Mouse (Mus musculus): ENCODE measurements around the gene Olfr395. TPM values are rescaled to one million over a fixed set of nuclear protein-coding genes. Genes with fewer than 3 reads are reported as not detected.
"Not testable (repeated sequence)": the region's sequence is repeated elsewhere in the genome, so short reads cannot be mapped to it uniquely, and the experiment has no call there.

Gene Olfr395
- total RNA-seq (2014; rRNA removed; ENCODE audit: low replicate concordance), result not detected in 2 replicates
- polyA plus RNA-seq (2015; fragmentation: Nextera tagmentation; extraction: Ambion mirVana), result not detected in 2 replicates

DNA sequence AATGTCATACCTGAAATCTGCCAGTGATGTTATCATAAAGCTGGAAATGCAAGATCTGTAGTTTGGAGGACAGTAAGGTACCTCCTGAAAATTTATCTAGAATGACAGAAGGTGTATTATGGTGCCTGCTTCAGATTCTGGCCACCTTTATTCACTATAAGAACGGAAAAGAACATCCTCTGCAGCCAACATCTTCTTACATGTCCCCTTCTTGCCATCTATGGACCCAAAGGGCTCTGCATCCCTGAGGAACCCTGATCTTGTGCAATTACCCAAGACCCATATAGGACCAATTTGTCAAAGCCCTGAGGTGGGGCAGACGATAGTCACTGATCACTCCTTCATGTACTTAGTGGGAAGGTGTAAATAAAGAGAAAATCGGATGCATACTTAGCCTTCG lies at the start of gene Olfr395:
Gene Olfr395, minus strand, starts transcription at position 101 of the 400 bp plus-strand sequence.
- not testable (repeated sequence) for H3K9me3 ChIP-seq (replicated peaks; ENCODE audit: control insufficient read depth, low read length); DNase-seq (ENCODE audit: low spot score); H3K9ac ChIP-seq (replicated peaks; ENCODE audit: low read depth, low read length); H3K27ac ChIP-seq (ENCODE audit: low read depth); ATAC-seq (ENCODE audit: insufficient read depth, low read depth); H3K4me3 ChIP-seq (ENCODE audit: low read depth, low read length); H3K27me3 ChIP-seq (ENCODE audit: control insufficient read depth, insufficient read depth, low read length); H3K4me2 ChIP-seq (ENCODE audit: low read depth, low read length); H3K36me3 ChIP-seq (replicated peaks; ENCODE audit: control insufficient read depth, insufficient read depth, low read length); H3K4me1 ChIP-seq (ENCODE audit: control insufficient read depth, insufficient read depth)
- WGBS, result 67% methylated on average over 4 of the region's 4 CpGs

GRCm38 (mm10) chr11:73936377-73936776 lies 27.3 kb upstream of the Olfr395 start, which contains the start of gene Olfr23:
Olfr23 (plus strand) TSS chr11:73936677.
- no peak for TF ChIP-seq CTCF (IDR thresholded peaks at IDR 0.05; ENCODE audit: low read depth)
- no peak for TF ChIP-seq EP300 (IDR thresholded peaks at IDR 0.05; ENCODE audit: low read depth)
- ATAC-seq (ENCODE audit: insufficient read depth, low read depth), result no peak
- no peak within 1 kb of the TSS for H3K27ac ChIP-seq (ENCODE audit: low read depth)

DNA sequence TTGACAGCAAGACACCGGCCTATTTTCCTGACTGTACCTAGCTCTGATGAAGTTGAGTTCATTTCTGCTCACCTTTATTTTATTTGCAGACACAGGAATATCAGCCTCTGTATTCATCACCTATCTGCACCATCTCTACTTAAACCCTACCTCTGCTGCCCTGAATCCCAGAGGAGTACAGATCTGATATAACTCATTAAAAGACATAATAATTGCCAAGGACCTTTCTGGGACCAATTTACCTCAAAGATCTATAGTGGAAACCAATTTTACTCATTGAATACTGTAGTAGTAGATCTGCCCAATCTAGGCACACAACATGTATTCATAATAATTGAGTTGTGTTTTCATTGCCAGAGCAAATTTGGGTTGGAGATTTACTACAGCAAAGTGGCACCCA lies 18.4 kb downstream of the Olfr395 start, which contains the start of gene Olfr394:
Gene Olfr394, minus strand, starts transcription at position 101 of the 400 bp plus-strand sequence.
- Histone ChIP-seq H3K27me3 (ENCODE audit: control insufficient read depth, insufficient read depth, low read length) (no peaks in the 10 kb centered on the region), H3K9me3 (replicated peaks; ENCODE audit: control insufficient read depth, low read length) (no peaks in the 10 kb centered on the region), H3K36me3 (replicated peaks; ENCODE audit: control insufficient read depth, insufficient read depth, low read length) (no peaks in the 10 kb centered on the region), H3K27ac (ENCODE audit: low read depth) (no peak within 1 kb of the TSS), H3K4me1 (ENCODE audit: control insufficient read depth, insufficient read depth) (no peaks in the 10 kb centered on the region), H3K4me3 (ENCODE audit: low read depth, low read length) (no peak within 1 kb of the TSS), H3K9ac (replicated peaks; ENCODE audit: low read depth, low read length) (no peak within 1 kb of the TSS), H3K4me2 (ENCODE audit: low read depth, low read length) (no peak within 1 kb of the TSS)
- no peak for ATAC-seq (ENCODE audit: insufficient read depth, low read depth)
- TF ChIP-seq CTCF (IDR thresholded peaks at IDR 0.05; ENCODE audit: low read depth), result no peak
- no peak for TF ChIP-seq EP300 (IDR thresholded peaks at IDR 0.05; ENCODE audit: low read depth)
- no peak for DNase-seq (ENCODE audit: low spot score)
- 67% methylated on average over 1 of the region's 1 CpGs for WGBS

More at GRCm38 (mm10) chr11:73936377-73936776, 27.3 kb upstream of the Olfr395 start, which contains the start of gene Olfr23:
- Histone ChIP-seq H3K4me3 (ENCODE audit: low read depth, low read length) (no peak within 1 kb of the TSS), H3K36me3 (replicated peaks; ENCODE audit: control insufficient read depth, insufficient read depth, low read length) (no peaks in the 10 kb centered on the region), H3K27me3 (ENCODE audit: control insufficient read depth, insufficient read depth, low read length) (no peaks in the 10 kb centered on the region), H3K9ac (replicated peaks; ENCODE audit: low read depth, low read length) (no peak within 1 kb of the TSS), H3K9me3 (replicated peaks; ENCODE audit: control insufficient read depth, low read length) (no peaks in the 10 kb centered on the region), H3K4me2 (ENCODE audit: low read depth, low read length) (no peak within 1 kb of the TSS), H3K4me1 (ENCODE audit: control insufficient read depth, insufficient read depth) (no peaks in the 10 kb centered on the region)
- no peak for DNase-seq (ENCODE audit: low spot score)

Other genes starting within 250 kb of the Olfr395 start
- not detected in 2 replicates for gene Zfp735, start 220.5 kb downstream of the Olfr395 start, total RNA-seq (2014; rRNA removed; ENCODE audit: low replicate concordance)
- not detected in 2 replicates for gene Zfp735, start 220.5 kb downstream of the Olfr395 start, polyA plus RNA-seq (2015; fragmentation: Nextera tagmentation; extraction: Ambion mirVana)
- not detected in 2 replicates for gene Olfr389, start 128.6 kb downstream of the Olfr395 start, total RNA-seq (2014; rRNA removed; ENCODE audit: low replicate concordance)
- gene Olfr389, start 128.6 kb downstream of the Olfr395 start, polyA plus RNA-seq (2015; fragmentation: Nextera tagmentation; extraction: Ambion mirVana), result not detected in 2 replicates
- gene Olfr390, start 126.3 kb downstream of the Olfr395 start, total RNA-seq (2014; rRNA removed; ENCODE audit: low replicate concordance), result not detected in 2 replicates
- not detected in 2 replicates for gene Olfr390, start 126.3 kb downstream of the Olfr395 start, polyA plus RNA-seq (2015; fragmentation: Nextera tagmentation; extraction: Ambion mirVana)
- gene Olfr391-ps, start 106.2 kb downstream of the Olfr395 start, total RNA-seq (2014; rRNA removed; ENCODE audit: low replicate concordance), result not detected in 2 replicates
- gene Olfr391-ps, start 106.2 kb downstream of the Olfr395 start, polyA plus RNA-seq (2015; fragmentation: Nextera tagmentation; extraction: Ambion mirVana), result not detected in 2 replicates
- gene Olfr392, start 92.2 kb downstream of the Olfr395 start, total RNA-seq (2014; rRNA removed; ENCODE audit: low replicate concordance), result not detected in 2 replicates
- not detected in 2 replicates for gene Olfr392, start 92.2 kb downstream of the Olfr395 start, polyA plus RNA-seq (2015; fragmentation: Nextera tagmentation; extraction: Ambion mirVana)
- gene Olfr393, start 57.8 kb downstream of the Olfr395 start, total RNA-seq (2014; rRNA removed; ENCODE audit: low replicate concordance), result not detected in 2 replicates
- gene Olfr393, start 57.8 kb downstream of the Olfr395 start, polyA plus RNA-seq (2015; fragmentation: Nextera tagmentation; extraction: Ambion mirVana), result not detected in 2 replicates
- not detected in 2 replicates for gene Olfr394, start 18.5 kb downstream of the Olfr395 start, total RNA-seq (2014; rRNA removed; ENCODE audit: low replicate concordance)
- gene Olfr394, start 18.5 kb downstream of the Olfr395 start, polyA plus RNA-seq (2015; fragmentation: Nextera tagmentation; extraction: Ambion mirVana), result not detected in 2 replicates
- not detected in 2 replicates for gene Olfr23, start 27.4 kb upstream of the Olfr395 start, total RNA-seq (2014; rRNA removed; ENCODE audit: low replicate concordance)
- gene Olfr23, start 27.4 kb upstream of the Olfr395 start, polyA plus RNA-seq (2015; fragmentation: Nextera tagmentation; extraction: Ambion mirVana), result not detected in 2 replicates
- gene Olfr397, start 51.5 kb upstream of the Olfr395 start, total RNA-seq (2014; rRNA removed; ENCODE audit: low replicate concordance), result not detected in 2 replicates
- not detected in 2 replicates for gene Olfr397, start 51.5 kb upstream of the Olfr395 start, polyA plus RNA-seq (2015; fragmentation: Nextera tagmentation; extraction: Ambion mirVana)
- gene Olfr398, start 81.1 kb upstream of the Olfr395 start, total RNA-seq (2014; rRNA removed; ENCODE audit: low replicate concordance), result not detected in 2 replicates
- not detected in 2 replicates for gene Olfr398, start 81.1 kb upstream of the Olfr395 start, polyA plus RNA-seq (2015; fragmentation: Nextera tagmentation; extraction: Ambion mirVana)
- not detected in 2 replicates for gene Olfr139, start 147.3 kb upstream of the Olfr395 start, total RNA-seq (2014; rRNA removed; ENCODE audit: low replicate concordance)
- not detected in 2 replicates for gene Olfr139, start 147.3 kb upstream of the Olfr395 start, polyA plus RNA-seq (2015; fragmentation: Nextera tagmentation; extraction: Ambion mirVana)
- gene Olfr399, start 147.3 kb upstream of the Olfr395 start, total RNA-seq (2014; rRNA removed; ENCODE audit: low replicate concordance), result not detected in 2 replicates
- not detected in 2 replicates for gene Olfr399, start 147.3 kb upstream of the Olfr395 start, polyA plus RNA-seq (2015; fragmentation: Nextera tagmentation; extraction: Ambion mirVana)
- gene Zfp616, start 160.7 kb upstream of the Olfr395 start, total RNA-seq (2014; rRNA removed; ENCODE audit: low replicate concordance), result not detected in 2 replicates
- gene Zfp616, start 160.7 kb upstream of the Olfr395 start, polyA plus RNA-seq (2015; fragmentation: Nextera tagmentation; extraction: Ambion mirVana), result not detected in 2 replicates
- gene Olfr401, start 204.4 kb upstream of the Olfr395 start, total RNA-seq (2014; rRNA removed; ENCODE audit: low replicate concordance), result not detected in 2 replicates
- gene Olfr401, start 204.4 kb upstream of the Olfr395 start, polyA plus RNA-seq (2015; fragmentation: Nextera tagmentation; extraction: Ambion mirVana), result not detected in 2 replicates
- not detected in 2 replicates for gene Olfr402, start 244.2 kb upstream of the Olfr395 start, total RNA-seq (2014; rRNA removed; ENCODE audit: low replicate concordance)
- not detected in 2 replicates for gene Olfr402, start 244.2 kb upstream of the Olfr395 start, polyA plus RNA-seq (2015; fragmentation: Nextera tagmentation; extraction: Ambion mirVana)

All from heart, postnatal 0 days (tissue).